Comparison of ENCODE assay signal across 8 mouse cellular contexts in genomic region chr17:35269653-35270347, GRCm38 (mm10). TPM values are rescaled to one million over a fixed set of nuclear protein-coding genes. Genes with fewer than 3 reads are reported as not detected.
A peak's percentile ranks its signal among the peaks of the same experiment; 100 is the strongest.
DNase-seq lines count a peak whose midpoint lies in the region; ATAC-seq lines count a peak whose summit lies in the region.
"Had no signal": no experiment of that assay in that cellular context is flagged by ENCODE, and none has a peak within 500 bp of the region (broad histone marks: within the 10 kb centered on the region; RNA-seq: fewer than 3 reads in every experiment).

No protein-coding gene starts in this region.

- no peak overlapping the region for H3K27ac ChIP-seq in neural tube, embryonic 15.5 days (replicated peaks)
- H3K27ac ChIP-seq in limb, embryonic 11.5 days (replicated peaks; ENCODE audit: low read depth, low read length), result no peak overlapping the region
- H3K27ac ChIP-seq in midbrain, embryonic 10.5 days (replicated peaks), result no peak overlapping the region

- no peak overlapping the region for H3K9ac ChIP-seq in neural tube, embryonic 15.5 days (replicated peaks)
- H3K9ac ChIP-seq in limb, embryonic 11.5 days (ENCODE audit: low read length), result no peak overlapping the region

- no peaks in the 10 kb centered on the region for H3K9me3 ChIP-seq in neural tube, embryonic 15.5 days (replicated peaks)
- H3K9me3 ChIP-seq in limb, embryonic 11.5 days (ENCODE audit: control insufficient read depth, low read length), result no peaks in the 10 kb centered on the region
- H3K9me3 ChIP-seq in midbrain, embryonic 10.5 days (replicated peaks), result no peaks in the 10 kb centered on the region

- no peaks in the 10 kb centered on the region for H3K4me1 ChIP-seq in neural tube, embryonic 15.5 days
- no peaks in the 10 kb centered on the region for H3K4me1 ChIP-seq in limb, embryonic 11.5 days (ENCODE audit: control insufficient read depth, insufficient read depth, low read length)
- 0 out of 2 replicates have a peak, but pooled peaks cover 3% of the 10 kb centered on the region for H3K4me1 ChIP-seq in midbrain, embryonic 10.5 days

- WGBS in neural tube, embryonic 15.5 days, result 28% methylated on average over 3 of the region's 3 CpGs
- WGBS in limb, embryonic 11.5 days, result 21% methylated on average over 3 of the region's 3 CpGs
- 35% methylated on average over 3 of the region's 3 CpGs for WGBS in midbrain, embryonic 10.5 days

- H3K36me3 ChIP-seq in neural tube, embryonic 15.5 days, result peaks cover 3% of the 10 kb centered on the region; the same call in 1 of the 2 replicates
- no peaks in the 10 kb centered on the region for H3K36me3 ChIP-seq in limb, embryonic 11.5 days (ENCODE audit: control insufficient read depth, insufficient read depth, low read length)
- H3K36me3 ChIP-seq in midbrain, embryonic 10.5 days, result no peaks in the 10 kb centered on the region

- H3K4me2 ChIP-seq in neural tube, embryonic 15.5 days, result no peak overlapping the region
- no peak overlapping the region for H3K4me2 ChIP-seq in limb, embryonic 11.5 days (ENCODE audit: low read depth, severe bottlenecking)

- H3K27me3 ChIP-seq in neural tube, embryonic 15.5 days (replicated peaks), result no peaks in the 10 kb centered on the region
- H3K27me3 ChIP-seq in limb, embryonic 11.5 days (ENCODE audit: control insufficient read depth, insufficient read depth, low read length), result 0 out of 2 replicates have a peak, but pooled peaks cover 4% of the 10 kb centered on the region
- peaks cover 18% of the 10 kb centered on the region for H3K27me3 ChIP-seq in midbrain, embryonic 10.5 days (ENCODE audit: low read depth, poor library complexity, severe bottlenecking)

- no peak overlapping the region for H3K4me3 ChIP-seq in neural tube, embryonic 15.5 days (replicated peaks)
- no peak overlapping the region for H3K4me3 ChIP-seq in limb, embryonic 11.5 days (ENCODE audit: low read depth, low read length)
- H3K4me3 ChIP-seq in midbrain, embryonic 10.5 days, result no peak overlapping the region
- H3K4me3 ChIP-seq: erythroblast, embryonic 14.5 days had no signal

- ATAC-seq in neural tube, embryonic 15.5 days (ENCODE audit: low FRiP score), result no peak
- ATAC-seq in limb, embryonic 11.5 days (ENCODE audit: insufficient number of reproducible peaks, low FRiP score, low TSS enrichment, low read depth), result no peak

- DNase-seq in neural tube, embryonic 10.5 days (ENCODE audit: extremely low spot score, low spot score), result peak; percentile 48
- peak; percentile 85 for DNase-seq in embryo, embryonic 10 days (ENCODE audit: low spot score)
- DNase-seq in limb, embryonic 11.5 days (ENCODE audit: low spot score), result peak; percentile 85
- peak; percentile 23 for DNase-seq in thymus, postnatal 0 days (ENCODE audit: low spot score)
- DNase-seq in midbrain, embryonic 10.5 days (ENCODE audit: low spot score), result no peak
- no peak for DNase-seq in left cerebral cortex, adult 9 months (ENCODE audit: low spot score in 2 of 2)

RNA-seq across cellular contexts. Expression of gene H2-D1, which starts 7.3 kb away (rescaled TPM):
- polyA plus RNA-seq in neural tube, embryonic 15.5 days (2015; fragmentation: Nextera tagmentation; extraction: Ambion mirVana), result 143 and 196 TPM in 2 replicates
- polyA plus RNA-seq in limb, embryonic 11.5 days (2014; fragmentation: Nextera tagmentation; extraction: Ambion mirVana), result 15.7 and 16.3 TPM in 2 replicates
- polyA plus RNA-seq in thymus, postnatal 0 days (2015; fragmentation: Nextera tagmentation; extraction: Ambion mirVana), result 441 and 555 TPM in 2 replicates
- polyA plus RNA-seq in midbrain, embryonic 10.5 days (2016; fragmentation: Nextera tagmentation; extraction: Ambion mirVana), result 55.3 and 61.1 TPM in 2 replicates

RNA-seq across cellular contexts. Expression of gene Ddx39b, which starts 28.3 kb away (rescaled TPM):
- polyA plus RNA-seq in neural tube, embryonic 15.5 days (2015; fragmentation: Nextera tagmentation; extraction: Ambion mirVana), result 334 and 376 TPM in 2 replicates
- 739 and 748 TPM in 2 replicates for polyA plus RNA-seq in limb, embryonic 11.5 days (2014; fragmentation: Nextera tagmentation; extraction: Ambion mirVana)
- 423 and 446 TPM in 2 replicates for polyA plus RNA-seq in thymus, postnatal 0 days (2015; fragmentation: Nextera tagmentation; extraction: Ambion mirVana)
- polyA plus RNA-seq in midbrain, embryonic 10.5 days (2016; fragmentation: Nextera tagmentation; extraction: Ambion mirVana), result 682 and 724 TPM in 2 replicates

RNA-seq across cellular contexts. Expression of gene Nfkbil1, which starts 34.2 kb away (rescaled TPM):
- polyA plus RNA-seq in neural tube, embryonic 15.5 days (2015; fragmentation: Nextera tagmentation; extraction: Ambion mirVana), result 11.2 and 12.1 TPM in 2 replicates
- polyA plus RNA-seq in limb, embryonic 11.5 days (2014; fragmentation: Nextera tagmentation; extraction: Ambion mirVana), result 4.0 and 4.6 TPM in 2 replicates
- 14.0 and 16.8 TPM in 2 replicates for polyA plus RNA-seq in thymus, postnatal 0 days (2015; fragmentation: Nextera tagmentation; extraction: Ambion mirVana)
- polyA plus RNA-seq in midbrain, embryonic 10.5 days (2016; fragmentation: Nextera tagmentation; extraction: Ambion mirVana), result 9.9 and 11.7 TPM in 2 replicates

RNA-seq across cellular contexts. Expression of gene Atp6v1g2, which starts 36.3 kb away (rescaled TPM):
- 116 and 126 TPM in 2 replicates for polyA plus RNA-seq in neural tube, embryonic 15.5 days (2015; fragmentation: Nextera tagmentation; extraction: Ambion mirVana)
- 3.9 and 5.9 TPM in 2 replicates for polyA plus RNA-seq in limb, embryonic 11.5 days (2014; fragmentation: Nextera tagmentation; extraction: Ambion mirVana)
- 1.3 and 1.8 TPM in 2 replicates for polyA plus RNA-seq in thymus, postnatal 0 days (2015; fragmentation: Nextera tagmentation; extraction: Ambion mirVana)
- 9.7 and 11.8 TPM in 2 replicates for polyA plus RNA-seq in midbrain, embryonic 10.5 days (2016; fragmentation: Nextera tagmentation; extraction: Ambion mirVana)

RNA-seq across cellular contexts. Expression of gene Gm16181, which starts 49.2 kb away (rescaled TPM):
- polyA plus RNA-seq in neural tube, embryonic 15.5 days (2015; fragmentation: Nextera tagmentation; extraction: Ambion mirVana), result 0.40 TPM in 1 of 2 replicates, not detected in the other
- polyA plus RNA-seq in limb, embryonic 11.5 days (2014; fragmentation: Nextera tagmentation; extraction: Ambion mirVana), result not detected in 2 replicates
- 0.26 and 0.69 TPM in 2 replicates for polyA plus RNA-seq in thymus, postnatal 0 days (2015; fragmentation: Nextera tagmentation; extraction: Ambion mirVana)
- polyA plus RNA-seq in midbrain, embryonic 10.5 days (2016; fragmentation: Nextera tagmentation; extraction: Ambion mirVana), result 0.25 and 0.37 TPM in 2 replicates
- polyA plus RNA-seq: erythroblast, embryonic 14.5 days had no signal

Comparison
In these comparisons a context has a peak if more than half of its experiments do, and no peak if none do; other contexts are left out.
1. DNase-seq: peak in neural tube, embryonic 10.5 days (single experiment), embryo, embryonic 10 days (single experiment), limb, embryonic 11.5 days (single experiment) and thymus, postnatal 0 days (single experiment); none in midbrain, embryonic 10.5 days (single experiment) and left cerebral cortex, adult 9 months (0 of 2).